Mouse (Mus musculus) lung, postnatal 25 days (tissue): ENCODE measurements around the gene Map4k3.

ENCODE experiments used
- DNase-seq: peaks from one replicate; pipeline ENCODE4 v3.0.0; 2022; ENCODE audit warnings: low spot score

Map4k3 gene

DNA sequence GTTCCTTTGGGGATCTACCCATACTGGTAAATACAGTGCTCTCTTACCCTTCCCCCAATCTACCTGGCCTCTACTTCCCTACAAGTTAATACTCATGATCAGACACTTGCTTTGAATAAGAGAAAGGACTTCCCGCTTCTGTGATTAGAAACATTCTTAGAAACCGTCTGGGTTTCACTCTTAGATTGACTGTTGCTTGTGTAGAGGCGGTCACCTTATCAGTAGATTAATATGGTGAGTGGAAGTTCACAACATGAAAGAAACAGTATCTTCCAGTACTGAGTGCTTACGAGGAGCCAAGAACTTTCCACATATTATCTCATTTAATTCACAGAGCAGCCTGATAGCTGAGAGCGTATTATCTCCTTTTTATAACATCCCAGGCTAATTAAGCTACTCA is 1.5 kb upstream of the Map4k3 start:
- no peak for DNase-seq

DNA sequence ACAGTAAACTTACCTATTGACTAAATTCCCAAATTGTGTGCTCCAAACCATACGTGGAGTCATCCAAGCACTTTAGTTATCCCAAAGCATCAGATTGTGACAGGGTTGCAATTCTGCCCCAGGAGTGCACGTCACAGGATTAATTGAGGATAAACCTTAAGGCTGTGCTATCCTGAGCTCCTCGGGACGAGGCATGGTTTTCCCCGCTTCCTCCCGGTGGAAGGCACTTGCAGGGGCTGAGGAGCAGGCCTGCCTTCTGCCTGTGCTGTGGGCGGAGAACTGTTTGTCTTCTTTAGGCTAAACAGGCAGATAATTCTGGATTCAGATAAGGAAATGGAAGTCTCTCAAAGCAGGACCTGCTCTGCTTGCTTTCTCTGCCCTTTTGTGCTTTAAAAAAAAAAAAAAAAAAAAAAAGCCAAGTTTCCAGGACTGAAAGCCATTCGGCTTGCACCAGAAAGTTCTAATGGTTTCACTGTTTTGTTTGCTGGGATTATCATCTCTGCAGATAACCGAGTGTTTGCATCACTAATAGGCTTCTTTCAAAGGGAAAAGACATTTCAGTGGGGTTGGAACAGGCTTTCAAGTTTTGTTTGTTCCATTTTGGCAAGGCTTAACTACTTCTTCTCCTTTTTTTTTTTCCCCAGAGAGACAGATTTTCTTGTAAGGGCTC is 930 bp upstream of the Map4k3 start:
- DNase-seq: no peak

DNA sequence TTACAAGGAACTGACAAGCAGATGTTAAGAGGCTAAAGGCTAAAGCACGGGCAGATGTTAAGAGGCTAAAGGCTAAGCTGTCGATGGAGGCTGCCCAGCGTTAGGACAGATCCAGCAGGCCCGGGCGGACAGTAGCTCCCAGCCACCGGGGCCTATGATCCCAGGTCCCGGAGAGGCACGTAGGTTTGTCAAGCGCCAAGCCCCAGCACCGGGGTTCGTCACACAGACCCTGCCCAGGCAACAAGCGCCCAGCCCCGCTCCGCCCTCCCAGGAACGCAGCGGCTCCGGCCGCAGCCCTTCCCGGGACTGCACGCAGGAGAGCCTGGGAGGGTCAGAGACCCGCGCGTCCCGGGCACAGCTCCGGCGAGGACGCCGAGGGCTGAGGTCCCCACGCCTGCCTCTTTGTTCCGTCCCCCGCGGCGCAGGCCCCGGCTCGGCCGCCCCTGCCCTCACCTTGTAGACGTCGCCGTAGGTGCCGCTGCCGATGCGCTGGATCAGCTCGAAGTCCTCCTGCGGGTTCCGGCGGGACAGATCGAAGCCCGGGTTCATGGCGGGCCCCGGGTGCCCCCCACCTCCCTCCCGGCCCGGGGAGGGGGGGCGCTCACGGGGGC is 839 bp downstream of the Map4k3 start:
- DNase-seq: peak; percentile 39

DNA sequence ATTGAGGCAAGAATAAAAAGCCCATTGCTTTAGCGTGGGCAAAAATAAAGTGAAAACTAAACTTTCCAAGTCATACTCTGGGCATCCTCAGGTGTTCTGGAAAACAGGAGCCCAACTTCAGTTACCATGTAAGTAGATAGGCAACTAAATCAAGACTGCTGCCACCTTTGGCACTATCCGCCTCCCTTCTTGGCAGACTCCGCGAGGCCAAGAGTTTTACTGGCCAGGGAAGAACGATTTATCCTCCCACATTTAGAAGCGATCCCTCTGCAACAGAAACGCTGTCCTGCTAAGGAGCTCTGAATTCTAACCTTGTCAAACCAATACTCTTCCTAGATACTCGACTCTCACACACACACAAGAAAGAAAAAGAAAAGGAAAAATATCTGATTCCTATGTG is 1.5 kb downstream of the Map4k3 start:
- peak; percentile 54 for DNase-seq

DNA sequence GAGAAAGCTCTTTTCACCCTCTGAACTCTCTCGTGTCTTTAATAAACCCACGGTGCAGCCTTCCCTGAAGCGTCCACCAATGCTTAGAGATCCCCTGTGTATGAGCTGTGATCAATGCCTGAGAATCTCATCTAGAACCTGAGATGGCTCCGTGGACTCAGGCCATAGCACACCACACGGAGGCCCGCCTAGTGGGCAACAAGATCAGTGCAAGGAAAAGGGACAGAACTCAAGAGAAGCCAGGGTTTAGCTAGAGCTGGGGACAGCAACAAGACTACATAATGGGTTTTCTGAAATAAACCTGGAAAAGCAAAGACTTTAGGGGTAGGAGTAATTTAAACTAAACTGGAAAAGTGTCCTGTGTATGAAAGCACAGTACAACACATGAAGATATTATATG is 5.2 kb downstream of the Map4k3 start:
- no peak for DNase-seq

DNA sequence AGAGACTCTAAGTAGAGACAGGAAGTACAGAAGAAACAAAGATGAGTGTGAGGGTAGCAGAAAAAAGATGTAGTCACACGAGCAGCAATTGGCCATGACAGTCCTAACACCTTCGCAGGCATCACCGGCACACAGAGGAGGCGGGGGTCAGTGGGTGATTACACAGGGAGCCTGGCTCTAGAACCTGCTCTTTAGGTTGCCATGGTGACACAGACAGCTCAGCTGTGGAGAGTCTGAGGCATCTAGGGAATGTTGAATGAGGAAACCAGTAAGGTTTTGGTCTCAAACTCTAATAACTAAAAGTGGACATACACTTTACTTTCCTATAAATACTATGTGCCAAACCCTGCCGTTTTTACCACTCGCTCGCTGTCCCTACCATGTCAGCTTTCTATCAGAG is 6.6 kb downstream of the Map4k3 start:
- peak; percentile 60 for DNase-seq

DNA sequence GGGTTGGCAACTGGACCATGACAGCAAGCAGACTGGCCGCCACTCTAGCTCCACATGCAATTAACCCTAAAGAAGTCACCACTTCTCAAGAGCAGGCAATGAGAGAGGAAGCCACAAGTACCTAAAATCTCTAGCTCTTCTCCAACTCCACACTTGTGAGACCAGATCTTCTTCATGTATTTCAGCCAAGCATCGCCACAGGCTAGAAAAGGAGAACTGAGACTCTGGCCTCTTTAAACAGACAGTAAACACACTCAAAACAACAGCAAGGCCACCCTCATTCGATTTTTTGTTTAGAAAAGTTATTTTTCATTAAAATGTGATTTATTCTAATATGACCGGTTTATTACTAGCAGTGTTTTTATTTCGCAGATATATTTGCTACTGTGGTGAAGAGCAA is 9.0 kb downstream of the Map4k3 start:
- DNase-seq: no peak

DNA sequence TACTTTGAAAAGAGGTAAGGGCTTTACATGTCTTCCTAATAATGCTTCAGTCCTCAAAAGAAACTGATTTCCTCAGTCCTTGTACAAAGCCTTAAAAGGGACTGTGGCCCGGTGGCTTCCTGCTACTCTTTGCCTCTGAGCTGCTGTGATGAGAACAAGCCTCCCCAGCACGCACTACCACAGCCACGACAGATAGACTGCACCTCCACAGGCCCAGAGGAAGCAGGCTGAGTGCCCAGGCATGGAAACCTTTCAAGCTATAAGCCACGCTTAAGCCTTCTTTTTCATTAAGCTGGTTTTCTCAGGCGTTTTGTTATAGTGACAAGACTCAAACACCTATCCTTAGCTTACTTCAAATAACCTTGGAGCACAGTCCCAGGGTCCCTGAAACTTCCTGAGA is 10.0 kb downstream of the Map4k3 start:
- DNase-seq: no peak

DNA sequence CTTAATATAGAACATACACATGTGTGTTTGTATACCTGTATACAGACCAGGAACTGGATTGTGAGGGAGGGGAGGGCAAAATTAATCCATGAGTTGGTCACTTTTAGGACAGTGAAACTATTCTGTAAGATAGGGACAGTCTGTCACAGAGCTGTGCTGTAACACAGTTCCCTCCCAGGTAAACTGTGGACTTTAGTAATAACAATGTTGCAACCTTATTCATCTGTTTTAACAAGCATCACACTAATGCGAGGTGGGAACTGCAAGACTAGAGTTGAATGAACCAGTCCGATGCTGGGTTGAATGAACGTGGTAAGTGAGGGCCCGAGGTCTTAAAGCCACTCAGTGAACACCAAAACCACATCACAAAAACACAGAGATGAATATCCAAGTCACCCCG is 14.7 kb downstream of the Map4k3 start:
- DNase-seq: no peak

DNA sequence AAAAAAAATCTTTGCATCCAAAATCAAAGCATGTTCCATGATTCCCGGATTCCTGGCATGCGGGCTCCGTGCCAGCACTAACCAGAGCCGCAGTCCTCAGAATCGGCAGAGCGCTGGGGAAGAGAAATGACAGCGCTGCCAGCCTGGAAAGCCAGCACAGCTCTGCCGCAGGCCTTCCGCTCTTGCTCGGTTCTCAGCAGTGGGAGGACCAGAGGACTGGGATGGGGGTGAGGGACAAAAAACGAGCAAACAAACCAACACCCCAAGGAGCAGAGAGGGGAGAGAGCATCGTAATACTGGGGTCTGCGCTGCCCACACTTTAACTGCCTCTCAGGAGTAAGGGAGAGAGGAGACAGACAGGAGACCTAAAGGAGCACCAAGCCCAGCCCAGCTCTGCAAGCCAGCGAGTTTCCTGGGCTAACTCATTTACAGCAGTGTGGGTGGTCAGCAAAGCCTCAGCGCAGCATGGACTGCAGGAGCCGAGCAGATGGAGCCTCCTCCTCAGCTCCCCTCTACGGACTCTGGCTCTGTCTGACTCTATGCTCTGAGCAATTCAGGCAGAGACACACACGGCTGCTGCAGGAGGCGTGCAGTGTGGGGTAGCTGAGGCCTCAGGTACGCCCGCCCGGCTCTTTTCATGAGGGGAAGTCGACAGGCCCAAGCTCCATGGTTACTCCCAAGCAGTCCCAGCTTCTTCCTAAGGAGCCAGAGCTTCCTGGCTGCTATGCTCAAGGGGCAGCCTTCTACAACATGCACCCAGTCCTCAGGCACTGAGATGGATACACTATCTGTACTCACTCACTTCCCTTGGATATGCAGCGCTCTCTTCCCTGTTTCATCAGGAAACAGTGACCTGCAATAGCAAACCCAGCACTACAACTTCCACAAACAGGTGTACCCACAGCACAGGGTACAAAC is 18.1 kb downstream of the Map4k3 start:
- DNase-seq: no peak

DNA sequence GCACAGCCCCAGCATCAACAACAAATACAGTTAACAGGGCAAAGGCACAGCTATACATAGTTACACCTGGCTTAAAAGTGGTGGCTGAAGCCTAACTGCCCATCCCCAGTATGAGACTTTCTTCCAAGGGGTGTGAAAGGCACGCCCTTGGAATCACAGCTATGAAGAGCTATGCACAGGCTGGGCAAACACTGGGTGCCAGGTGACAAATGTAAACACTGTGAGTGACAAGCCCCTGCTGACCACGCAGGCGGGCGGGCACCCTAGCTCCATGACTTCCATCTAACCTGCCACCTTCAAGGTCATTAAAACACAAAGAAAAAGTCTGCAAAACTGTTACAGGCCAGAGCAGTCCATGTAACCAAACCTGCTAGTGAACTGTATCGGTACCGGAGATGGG is 19.5 kb downstream of the Map4k3 start:
- peak; percentile 46 for DNase-seq

DNA sequence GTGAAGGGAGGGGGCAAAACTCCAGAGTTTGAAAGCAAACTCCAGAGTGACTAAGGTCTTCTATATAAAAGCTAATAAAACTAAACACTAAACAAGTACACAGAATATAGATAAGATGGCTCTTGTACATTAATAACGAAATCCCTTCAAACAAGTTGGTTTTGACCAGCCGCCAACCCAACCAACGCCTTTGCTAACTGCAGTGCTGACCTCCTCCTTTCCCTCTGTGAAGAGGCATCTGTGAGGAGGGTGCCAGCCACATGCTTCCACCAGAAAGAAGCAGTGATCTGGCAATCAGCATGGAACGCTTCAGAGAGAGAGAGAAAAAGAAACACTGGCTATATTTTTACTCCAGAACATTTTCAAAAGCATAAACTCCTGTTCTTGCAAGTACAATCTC is 21.1 kb downstream of the Map4k3 start:
- DNase-seq: no peak

DNA sequence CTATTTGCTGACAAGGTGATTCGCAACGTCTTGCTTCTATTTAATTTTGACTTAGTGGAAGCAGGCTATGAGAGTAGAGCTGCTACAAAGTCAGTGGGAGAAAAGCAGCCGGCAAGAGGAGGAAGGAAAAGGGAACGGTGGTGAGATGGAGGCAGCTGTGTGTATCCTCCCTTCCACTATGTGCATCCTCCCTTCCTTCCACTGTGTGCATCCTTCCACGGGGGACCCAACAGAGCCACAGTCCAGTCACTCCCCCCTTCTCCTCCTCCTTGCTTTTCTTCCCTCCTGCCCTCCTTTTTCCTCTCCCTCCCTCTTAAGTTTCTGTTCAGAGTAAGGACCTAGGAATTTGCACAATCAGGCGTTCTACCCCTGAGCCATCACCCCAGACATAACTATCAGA is 21.7 kb downstream of the Map4k3 start:
- DNase-seq: no peak

DNA sequence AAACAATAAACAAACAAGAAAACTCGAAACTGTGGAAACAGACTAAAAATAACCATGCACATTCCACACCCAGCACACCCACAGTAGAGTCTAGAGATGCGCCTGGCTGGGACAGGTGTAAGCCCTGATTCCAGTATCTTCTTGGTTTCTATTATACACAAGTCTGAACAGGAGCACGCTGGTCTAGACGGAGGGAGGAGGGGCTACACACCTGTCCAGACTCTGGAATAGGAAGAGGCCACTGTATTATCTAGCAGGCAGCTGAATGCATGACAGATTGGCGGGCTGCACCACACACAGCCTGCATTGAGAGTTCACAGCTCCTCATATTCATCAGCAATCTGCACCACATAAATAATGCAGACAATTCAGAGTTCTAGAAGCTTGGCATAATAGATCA is 26.6 kb downstream of the Map4k3 start:
- DNase-seq: no peak

DNA sequence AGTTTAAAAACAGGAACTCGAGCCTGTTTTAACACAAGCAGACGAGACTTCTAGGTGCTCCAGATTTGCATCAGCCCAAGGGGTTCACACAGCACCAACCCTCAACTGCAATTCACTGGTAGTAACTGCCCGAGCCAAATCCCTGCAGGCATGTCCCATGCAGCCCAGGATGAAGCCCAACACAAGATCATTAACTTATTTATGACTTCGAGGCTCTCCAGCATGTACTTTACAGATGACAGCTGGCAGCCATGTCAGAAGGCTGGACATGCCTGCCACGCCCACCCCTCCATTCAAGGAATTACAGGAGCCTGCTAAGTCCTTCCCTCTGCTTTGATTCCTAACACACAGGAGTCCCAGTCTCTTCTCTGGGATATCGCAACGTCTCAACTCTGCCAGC is 29.4 kb downstream of the Map4k3 start:
- DNase-seq: no peak

DNA sequence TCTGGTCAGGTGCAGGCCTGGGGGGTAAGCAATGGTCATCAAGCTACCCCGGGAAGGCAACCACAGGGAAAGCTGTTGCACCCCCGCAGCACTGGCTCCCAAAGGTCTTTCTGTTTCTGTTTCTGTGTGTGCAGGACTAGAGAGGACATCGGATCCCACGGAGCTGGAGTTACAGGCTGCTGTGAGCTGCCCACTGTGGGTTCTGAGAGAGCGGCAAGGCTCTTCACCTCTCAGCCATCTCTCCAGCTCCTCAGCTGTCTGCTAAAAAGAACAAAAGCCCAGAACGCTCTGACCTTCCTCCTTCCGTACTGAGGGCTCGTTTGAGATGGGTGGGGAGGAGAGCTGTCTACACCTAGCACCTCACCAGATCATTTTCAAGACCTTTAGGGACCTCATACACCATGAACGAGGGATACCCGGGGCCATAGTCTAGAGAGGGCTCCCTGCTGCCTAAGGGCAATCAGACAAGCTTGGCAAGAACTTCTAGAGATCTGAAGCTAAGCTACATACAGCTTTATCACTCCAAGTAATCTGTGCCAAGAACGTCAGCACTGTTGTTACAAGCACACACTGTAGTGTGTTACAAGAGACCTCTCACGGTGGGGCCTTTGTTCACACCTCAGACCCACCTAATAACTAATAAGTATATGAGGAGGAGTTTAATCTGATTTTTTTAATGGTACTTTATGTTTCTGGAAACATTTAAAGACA is 29.9 kb downstream of the Map4k3 start:
- DNase-seq: no peak

DNA sequence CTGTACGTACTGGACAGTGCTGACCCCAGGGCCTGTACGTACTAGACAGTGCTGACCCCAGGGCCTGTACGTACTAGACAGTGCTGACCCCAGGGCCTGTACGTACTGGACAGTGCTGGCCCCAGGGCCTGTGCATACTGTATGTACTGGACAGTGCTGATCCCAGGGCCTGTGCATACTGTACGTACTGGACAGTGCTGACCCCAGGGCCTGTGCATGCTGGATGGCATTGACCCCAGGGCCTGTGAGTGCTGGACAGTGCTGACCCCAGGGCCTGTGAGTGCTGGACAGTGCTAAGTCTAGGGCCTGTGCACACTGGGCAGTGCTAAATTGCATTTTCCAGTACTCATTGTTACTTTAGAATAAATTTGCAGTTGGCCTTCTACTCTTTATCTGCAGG is 31.3 kb downstream of the Map4k3 start:
- DNase-seq: no peak

DNA sequence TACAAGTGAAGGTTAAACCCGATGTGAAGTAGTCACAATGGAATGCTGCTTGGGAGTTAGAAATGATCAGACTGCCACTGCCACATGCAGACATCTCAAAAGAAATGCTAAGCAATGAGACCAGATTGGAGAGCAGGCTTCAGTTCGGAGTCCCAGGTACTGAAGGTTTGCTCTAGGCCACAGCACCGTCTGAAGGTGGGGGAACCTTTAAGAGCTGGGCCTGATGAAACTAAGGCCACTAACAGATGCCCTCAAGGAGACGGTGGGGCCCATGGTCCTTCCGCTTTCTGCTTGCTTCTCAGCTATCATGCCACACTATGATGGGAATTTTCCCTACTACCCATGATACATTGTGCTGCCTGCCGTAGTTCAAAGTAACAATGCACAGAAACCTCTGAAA is 32.1 kb downstream of the Map4k3 start:
- DNase-seq: no peak

DNA sequence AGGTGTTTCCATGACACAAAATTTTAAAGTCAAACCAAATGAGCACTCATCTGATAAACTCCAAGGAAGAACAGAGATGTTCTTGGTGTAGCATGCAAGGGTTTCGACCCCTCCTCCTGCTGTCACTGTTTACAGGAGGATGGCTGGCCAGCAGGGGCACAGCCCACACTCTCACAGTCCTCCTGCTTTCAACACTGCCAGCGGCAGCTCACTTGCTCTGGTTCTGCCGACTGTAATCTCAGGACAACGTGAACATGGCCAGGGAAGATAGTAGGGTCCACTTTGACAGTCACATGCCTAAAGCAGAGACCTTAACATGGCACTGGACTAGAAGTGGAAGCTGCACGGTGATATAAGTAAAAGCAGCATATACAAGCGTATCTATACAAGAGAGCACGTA is 34.6 kb downstream of the Map4k3 start:
- no peak for DNase-seq

DNA sequence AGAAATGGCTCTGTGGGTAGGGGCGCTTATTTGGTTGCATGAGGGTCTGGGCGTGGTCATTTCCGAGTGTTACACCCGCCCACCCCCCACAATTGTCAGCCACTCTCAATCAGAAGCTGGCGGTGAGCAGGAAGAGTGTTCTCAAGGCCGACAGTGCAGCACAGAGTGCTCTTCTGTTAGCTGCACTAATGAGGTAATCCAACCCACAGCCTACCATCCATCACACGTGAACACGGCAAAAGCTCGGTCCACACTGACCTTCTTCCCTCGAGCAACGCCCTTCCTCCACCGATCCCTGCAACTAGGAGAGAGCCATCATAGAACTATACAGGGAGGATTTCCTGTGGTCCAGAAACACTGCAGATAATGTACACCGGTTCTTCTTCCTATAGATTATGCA is 36.1 kb downstream of the Map4k3 start:
- DNase-seq: no peak

DNA sequence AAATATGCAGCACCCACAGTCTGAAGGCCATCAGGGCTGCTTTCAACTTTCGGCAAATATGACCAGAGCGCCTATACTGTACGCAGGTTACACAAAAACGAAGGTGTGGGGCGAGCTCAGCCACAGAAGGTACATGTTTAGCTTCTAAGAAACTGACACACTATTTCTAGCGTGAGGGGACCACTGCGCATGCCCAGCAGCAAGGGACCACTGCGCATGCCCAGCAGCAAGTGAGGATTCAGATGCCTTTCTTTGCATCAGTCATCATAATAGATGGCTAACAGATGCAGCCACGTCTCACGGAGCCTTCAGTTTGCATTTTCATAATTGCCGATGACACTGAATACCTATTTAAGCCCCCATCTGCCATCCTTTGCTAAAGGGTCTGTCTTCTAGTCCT is 39.6 kb downstream of the Map4k3 start:
- DNase-seq: no peak

DNA sequence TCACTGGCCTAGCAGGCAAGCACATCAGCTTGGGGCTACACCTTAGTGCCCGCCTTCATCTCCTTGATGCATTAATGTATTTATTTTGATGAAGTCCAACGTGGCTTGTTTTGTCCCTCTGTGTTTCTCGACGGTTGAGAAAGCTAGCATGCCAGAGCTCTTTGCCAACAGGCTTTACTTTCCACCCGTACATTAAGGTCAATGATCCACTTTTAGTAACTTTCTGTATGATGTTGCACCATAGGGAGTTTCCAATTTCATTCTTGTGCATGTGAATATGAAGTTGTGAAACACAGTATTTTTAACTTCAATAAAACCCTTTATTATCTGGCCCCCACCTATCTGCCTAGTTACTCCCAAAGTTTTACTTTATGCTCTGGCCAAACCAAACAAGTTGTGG is 42.2 kb downstream of the Map4k3 start:
- DNase-seq: no peak
